Mouse (Mus musculus): ENCODE results near the gene Pfn1. TPM values are rescaled to one million over a fixed set of nuclear protein-coding genes. Genes with fewer than 3 reads are reported as not detected.

Pfn1 gene
- total RNA-seq, 2 experiments from 2014 or later = 200 to 529 TPM

GRCm38 (mm10) chr11:70643051-70643450, 11.4 kb downstream of the Pfn1 start:
- ATAC-seq (replicated peaks; ENCODE audit: low FRiP score, poor library complexity, severe bottlenecking) = no peak

- ATAC-seq (replicated peaks; ENCODE audit: low FRiP score, poor library complexity, severe bottlenecking) = no peak
These were observed 13.2 kb downstream of the Pfn1 start for GRCm38 (mm10) chr11:70641241-70641640.

GRCm38 (mm10) chr11:70639976-70640375, 14.5 kb downstream of the Pfn1 start:
- ATAC-seq (replicated peaks; ENCODE audit: low FRiP score, poor library complexity, severe bottlenecking) = no peak

GRCm38 (mm10) chr11:70638714-70639278, 15.6 kb downstream of the Pfn1 start, which contains the start of gene Gp1ba:
Gene Gp1ba, plus strand, starts transcription at chr11:70639122.
- peak; percentile 90 for ATAC-seq (replicated peaks; ENCODE audit: low FRiP score, poor library complexity, severe bottlenecking)

GRCm38 (mm10) chr11:70638293-70638692, 16.2 kb downstream of the Pfn1 start:
- peak; percentile 16; the same call in 1 of the 2 replicates for ATAC-seq (replicated peaks; ENCODE audit: low FRiP score, poor library complexity, severe bottlenecking)

GRCm38 (mm10) chr11:70637764-70638163, 16.7 kb downstream of the Pfn1 start:
- ATAC-seq (replicated peaks; ENCODE audit: low FRiP score, poor library complexity, severe bottlenecking) = no peak

GRCm38 (mm10) chr11:70635601-70636000, 18.8 kb downstream of the Pfn1 start:
- no peak for ATAC-seq (replicated peaks; ENCODE audit: low FRiP score, poor library complexity, severe bottlenecking)

GRCm38 (mm10) chr11:70630129-70630528, 24.3 kb downstream of the Pfn1 start:
- ATAC-seq (replicated peaks; ENCODE audit: low FRiP score, poor library complexity, severe bottlenecking) = no peak

- 0 out of 2 replicates have a peak, but pooled peaks have one; percentile 60 for ATAC-seq (replicated peaks; ENCODE audit: low FRiP score, poor library complexity, severe bottlenecking)
These were observed 24.9 kb downstream of the Pfn1 start for GRCm38 (mm10) chr11:70629557-70629956.

GRCm38 (mm10) chr11:70628431-70628830, 26.0 kb downstream of the Pfn1 start:
- ATAC-seq (replicated peaks; ENCODE audit: low FRiP score, poor library complexity, severe bottlenecking) = no peak

GRCm38 (mm10) chr11:70626877-70627276, 27.6 kb downstream of the Pfn1 start:
- no peak for ATAC-seq (replicated peaks; ENCODE audit: low FRiP score, poor library complexity, severe bottlenecking)

- ATAC-seq (replicated peaks; ENCODE audit: low FRiP score, poor library complexity, severe bottlenecking) = peak; percentile 62; the same call in 1 of the 2 replicates
These were observed 29.0 kb downstream of the Pfn1 start for GRCm38 (mm10) chr11:70625473-70625872.

- no peak for ATAC-seq (replicated peaks; ENCODE audit: low FRiP score, poor library complexity, severe bottlenecking)
These were observed 31.2 kb downstream of the Pfn1 start for GRCm38 (mm10) chr11:70623053-70623742.

- no peak for ATAC-seq (replicated peaks; ENCODE audit: low FRiP score, poor library complexity, severe bottlenecking)
These were observed 32.3 kb downstream of the Pfn1 start for GRCm38 (mm10) chr11:70621972-70622814.

- ATAC-seq (replicated peaks; ENCODE audit: low FRiP score, poor library complexity, severe bottlenecking) = no peak
These were observed 35.3 kb downstream of the Pfn1 start, which contains the start of gene Chrne for GRCm38 (mm10) chr11:70619101-70619500. Gene Chrne, minus strand, starts transcription at chr11:70619216.

GRCm38 (mm10) chr11:70615516-70616093, 38.8 kb downstream of the Pfn1 start, which contains the start of gene 4930544D05Rik:
Gene 4930544D05Rik, plus strand, starts transcription at chr11:70615848.
- no peak for ATAC-seq (replicated peaks; ENCODE audit: low FRiP score, poor library complexity, severe bottlenecking)

GRCm38 (mm10) chr11:70615074-70615473, 39.4 kb downstream of the Pfn1 start:
- peak; percentile 89 for ATAC-seq (replicated peaks; ENCODE audit: low FRiP score, poor library complexity, severe bottlenecking)

- no peak for ATAC-seq (replicated peaks; ENCODE audit: low FRiP score, poor library complexity, severe bottlenecking)
These were observed 41.9 kb downstream of the Pfn1 start for GRCm38 (mm10) chr11:70612505-70612904.

- ATAC-seq (replicated peaks; ENCODE audit: low FRiP score, poor library complexity, severe bottlenecking) = no peak
These were observed 43.7 kb downstream of the Pfn1 start for GRCm38 (mm10) chr11:70610752-70611151.
